Mouse (Mus musculus) lung, postnatal 0 days (tissue): ENCODE results near the gene Arid5b. TPM values are rescaled to one million over a fixed set of nuclear protein-coding genes. Genes with fewer than 3 reads are reported as not detected.
A peak's percentile ranks its signal among the peaks of the same experiment; 100 is the strongest.

Source experiments
- ATAC-seq: fragments of 200-750 bp; cut with Nextera tagmentation; 2 replicates; pipeline ENCODE4 v1.8.0; 2017; ENCODE audit warnings: moderate library complexity
- DNase-seq: peaks from one replicate; pipeline ENCODE4 v3.0.0-alpha.2; 2016; ENCODE audit warnings: low spot score
- H3K27ac ChIP-seq: fragments of 300-500 bp; sonication (generic); 2 replicates; pipeline ENCODE4 v1.5.1; 2014; ENCODE audit warnings: antibody characterized with exemption, mild to moderate bottlenecking, low read length, mixed read lengths
- H3K27me3 ChIP-seq: fragments of 300-500 bp; sonication (generic); replicated peaks from 2 replicates; pipeline ENCODE4 v1.6.1; 2014; ENCODE audit warnings: low read length, mixed read lengths; ENCODE audit not compliant: insufficient read depth
- H3K36me3 ChIP-seq: fragments of 300-500 bp; sonication (generic); 2 replicates; pipeline ENCODE4 v1.6.1; 2014; ENCODE audit warnings: low read length, mixed read lengths; ENCODE audit not compliant: insufficient read depth
- H3K4me1 ChIP-seq: fragments of 300-500 bp; sonication (generic); 2 replicates; pipeline ENCODE4 v1.6.1; 2014; ENCODE audit warnings: antibody characterized with exemption, low read depth, low read length, mixed read lengths; ENCODE audit not compliant: insufficient read depth
- H3K4me2 ChIP-seq: fragments of 300-500 bp; sonication (generic); replicated peaks from 2 replicates; pipeline ENCODE4 v1.6.1; 2014; ENCODE audit warnings: low read depth, mild to moderate bottlenecking, low read length, moderate library complexity, mixed read lengths
- H3K4me3 ChIP-seq: fragments of 300-500 bp; sonication (generic); 2 replicates; pipeline ENCODE4 v1.5.1; 2014; ENCODE audit warnings: low read depth, low read length
- H3K9ac ChIP-seq: fragments of 300-500 bp; sonication (generic); replicated peaks from 2 replicates; pipeline ENCODE4 v1.6.1; 2014; ENCODE audit warnings: low read depth, mild to moderate bottlenecking
- H3K9me3 ChIP-seq: fragments of 300-500 bp; sonication (generic); 2 replicates; pipeline ENCODE4 v1.6.1; 2016; ENCODE audit warnings: low read length, mixed read lengths
- CTCF ChIP-seq: IDR thresholded peaks from 2 replicates; pipeline ENCODE4 v1.5.1; 2016; ENCODE audit warnings: antibody characterized with exemption, mild to moderate bottlenecking
- EP300 ChIP-seq: IDR thresholded peaks from 2 replicates; pipeline ENCODE4 v1.6.1; 2016; ENCODE audit warnings: antibody characterized with exemption, mild to moderate bottlenecking, control low read depth
- WGBS: fragments of 180-500 bp; shearing (Covaris S2); extraction: QIAGEN DNeasy Blood & Tissue Kit; methylation state at CpG from one replicate; pipeline ENCODE4 v1.1.7; 2014; 5-methylcytosine and 5-hydroxymethylcytosine counted together
- polyA plus RNA-seq: library from polyadenylated mRNA; unstranded; fragments of >200 nt; fragmentation: Nextera tagmentation; extraction: Ambion mirVana; gene quantifications from 2 replicates; pipeline ENCODE4 v1.2.1, GENCODE M21; 2015

The Arid5b gene
- polyA plus RNA-seq, 1 experiment from 2014 or later = 42.8 TPM

DNA sequence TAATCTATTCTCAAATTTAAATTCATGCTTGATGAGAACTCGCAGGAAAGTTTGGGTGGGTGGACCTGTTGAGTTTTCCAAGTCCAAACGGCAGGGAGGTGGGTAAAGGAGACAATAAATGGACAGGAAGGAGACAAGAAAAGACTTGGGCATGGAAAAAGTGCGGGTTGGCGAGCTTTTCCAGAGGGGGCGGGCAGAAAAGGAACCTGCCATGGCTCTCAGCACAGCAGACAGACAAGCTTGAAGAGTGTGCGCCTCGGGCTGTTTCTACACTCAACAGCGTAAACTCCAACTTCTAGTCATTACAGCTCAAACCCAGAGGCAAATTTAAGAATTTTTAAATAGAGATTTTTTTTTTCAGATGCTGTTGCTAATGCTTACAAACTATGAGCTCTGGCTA is 168.4 kb downstream of the Arid5b start:
- H3K36me3 ChIP-seq = peaks cover 30% of the 10 kb centered on the region
- H3K27ac ChIP-seq = no peak overlapping the region
- ATAC-seq = no peak
- H3K4me1 ChIP-seq = peaks cover 5% of the 10 kb centered on the region
- H3K9me3 ChIP-seq = no peaks in the 10 kb centered on the region
- no peak overlapping the region for H3K4me2 ChIP-seq
- H3K9ac ChIP-seq = no peak overlapping the region
- no peak overlapping the region for H3K4me3 ChIP-seq
- no peak for DNase-seq
- WGBS = 59% methylated on average over 8 of the region's 8 CpGs
- no peak for TF ChIP-seq EP300
- TF ChIP-seq CTCF = no peak
- no peaks in the 10 kb centered on the region for H3K27me3 ChIP-seq

DNA sequence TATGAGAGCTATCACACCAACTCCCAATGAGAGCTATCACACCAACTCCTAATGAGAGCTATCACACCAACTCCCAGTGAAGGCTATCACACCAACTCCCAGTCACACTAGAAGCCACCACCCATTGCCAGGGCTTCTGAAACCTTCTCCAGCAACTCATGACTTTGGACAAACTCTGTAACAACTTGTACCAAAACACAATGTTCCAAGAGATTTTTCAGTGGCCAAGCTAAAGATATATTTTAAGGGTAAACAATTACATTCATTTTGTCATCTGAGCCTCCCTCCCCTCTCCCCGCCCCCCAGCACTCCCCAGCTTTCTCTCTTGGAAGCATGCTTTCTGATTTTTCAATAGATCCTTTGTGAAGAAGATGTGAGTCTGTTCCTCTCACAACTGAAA is 168.9 kb downstream of the Arid5b start:
- TF ChIP-seq CTCF (no peak), EP300 (peak; percentile 84)
- H3K36me3 ChIP-seq = peaks cover 30% of the 10 kb centered on the region
- H3K27me3 ChIP-seq = no peaks in the 10 kb centered on the region
- peak; percentile 28 for DNase-seq
- no peak overlapping the region for H3K27ac ChIP-seq
- H3K9me3 ChIP-seq = no peaks in the 10 kb centered on the region
- H3K4me2 ChIP-seq = no peak overlapping the region
- H3K9ac ChIP-seq = no peak overlapping the region
- ATAC-seq = no peak
- peaks cover 5% of the 10 kb centered on the region for H3K4me1 ChIP-seq
- no peak overlapping the region for H3K4me3 ChIP-seq
- WGBS = 71% methylated on average over 1 of the region's 1 CpGs

DNA sequence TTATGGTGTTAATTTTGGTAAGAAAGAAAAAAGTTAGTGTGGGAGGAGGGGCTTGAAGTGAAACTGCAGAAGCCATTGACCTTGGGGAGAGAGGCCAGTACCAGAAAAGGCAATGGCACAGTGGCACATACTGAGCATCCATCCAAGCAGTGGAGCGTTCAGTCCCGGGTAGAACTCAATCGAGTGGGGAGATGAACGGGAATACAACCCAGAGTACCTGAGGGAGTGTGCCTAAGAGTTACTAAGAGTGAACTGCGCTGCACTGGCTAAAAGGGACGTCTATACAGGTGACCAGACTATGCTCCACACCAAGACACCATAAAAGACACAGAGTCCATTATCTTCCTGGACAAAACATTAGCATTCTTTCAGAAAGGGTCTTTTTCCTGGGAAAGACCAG is 170.8 kb downstream of the Arid5b start:
- peaks cover 11% of the 10 kb centered on the region for H3K4me1 ChIP-seq
- WGBS = 88% methylated on average over 6 of the region's 6 CpGs

DNA sequence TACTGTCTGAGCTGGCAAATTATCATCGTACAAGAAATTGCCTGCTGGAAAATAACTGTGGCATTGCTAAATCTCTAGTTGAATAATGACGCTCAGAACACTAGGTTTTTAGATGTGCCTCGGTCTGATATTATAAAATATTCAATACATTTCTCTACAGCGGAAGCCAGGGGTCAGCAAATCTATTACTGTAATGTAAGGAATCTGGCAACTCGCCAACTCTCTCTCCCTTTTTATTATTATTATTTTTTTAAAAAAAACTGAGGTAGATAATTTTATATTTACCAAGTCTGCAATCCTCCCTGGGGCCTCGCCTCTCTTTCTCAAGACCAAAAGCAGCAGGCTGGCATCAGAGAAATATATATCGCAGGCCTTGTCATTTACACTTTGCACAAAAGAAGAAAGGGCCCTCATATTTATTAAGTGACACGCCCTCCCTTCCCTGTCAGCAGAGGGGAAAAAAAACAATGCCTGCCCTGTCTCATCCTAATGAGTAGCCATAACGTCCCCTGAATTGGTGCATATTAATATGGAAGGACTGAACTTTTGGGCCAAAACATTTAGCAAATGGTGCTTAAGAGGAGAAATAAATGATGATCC is 172.1 kb downstream of the Arid5b start:
- no peak overlapping the region for H3K4me3 ChIP-seq
- no peak for ATAC-seq
- WGBS = 43% methylated on average over 9 of the region's 9 CpGs
- H3K4me2 ChIP-seq = no peak overlapping the region
- no peak overlapping the region for H3K9ac ChIP-seq
- H3K4me1 ChIP-seq = peaks cover 11% of the 10 kb centered on the region
- no peak for TF ChIP-seq CTCF
- no peak for TF ChIP-seq EP300
- H3K9me3 ChIP-seq = no peaks in the 10 kb centered on the region
- peaks cover 25% of the 10 kb centered on the region; the same call in 1 of the 2 replicates for H3K36me3 ChIP-seq
- H3K27me3 ChIP-seq = no peaks in the 10 kb centered on the region
- 0 out of 2 replicates have a peak overlapping the region, but pooled peaks have one; percentile 6 for H3K27ac ChIP-seq
- peak; percentile 18 for DNase-seq

More for the DNA sequence above, 170.8 kb downstream of the Arid5b start:
- H3K4me2 ChIP-seq = no peak overlapping the region
- no peaks in the 10 kb centered on the region for H3K27me3 ChIP-seq
- TF ChIP-seq CTCF (no peak), EP300 (no peak)
- H3K27ac ChIP-seq = no peak overlapping the region
- no peak for ATAC-seq
- no peak for DNase-seq
- no peak overlapping the region for H3K4me3 ChIP-seq
- H3K36me3 ChIP-seq = peaks cover 25% of the 10 kb centered on the region; the same call in 1 of the 2 replicates
- H3K9ac ChIP-seq = no peak overlapping the region
- H3K9me3 ChIP-seq = no peaks in the 10 kb centered on the region

DNA sequence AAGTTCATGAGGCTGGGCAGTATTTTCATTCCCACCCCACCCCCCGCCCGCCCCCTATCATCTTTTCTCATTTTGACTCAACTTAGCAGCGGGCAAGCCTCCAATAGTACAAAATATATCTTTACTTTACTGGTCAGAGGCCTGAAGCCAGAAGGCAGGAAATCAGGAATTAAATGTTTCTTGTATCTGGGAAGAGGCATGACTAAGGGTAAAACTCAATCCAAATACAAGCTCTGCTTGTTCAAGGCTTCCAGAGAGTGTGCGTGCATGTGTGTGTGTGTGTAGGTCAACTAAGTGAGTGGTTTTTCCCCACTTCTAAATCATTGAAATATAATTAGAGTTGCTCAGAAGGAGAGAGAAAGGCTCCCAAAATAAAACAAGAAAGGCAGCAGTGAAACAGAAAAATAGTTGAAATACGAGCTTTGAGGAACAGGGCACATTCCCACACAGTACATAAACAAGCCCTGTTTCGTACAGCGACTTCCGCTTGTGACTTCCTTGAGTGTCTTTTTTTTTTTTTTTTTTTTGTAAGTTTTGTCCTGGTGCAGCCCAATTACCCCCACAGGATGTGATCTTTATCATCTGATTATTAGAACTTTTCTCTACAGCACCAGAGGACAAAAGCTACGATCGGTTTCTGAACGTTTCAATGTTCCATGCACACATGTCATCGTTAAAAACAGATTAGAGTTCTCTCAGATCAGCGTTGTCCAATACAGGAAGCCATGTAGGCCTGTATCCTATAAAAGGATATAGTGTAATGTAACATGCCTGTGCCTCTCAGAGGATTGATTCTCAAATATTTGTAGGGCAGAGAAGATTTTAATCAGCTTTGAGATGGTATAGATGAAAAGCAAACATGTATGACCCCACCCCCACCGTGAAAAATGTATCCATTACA is 173.4 kb downstream of the Arid5b start:
- DNase-seq (peak; percentile 75), ATAC-seq (peak; percentile 64)
- Histone ChIP-seq H3K9me3 (no peaks in the 10 kb centered on the region), H3K36me3 (peaks cover 28% of the 10 kb centered on the region), H3K4me2 (no peak overlapping the region; the same call in 1 of the 2 replicates), H3K9ac (no peak overlapping the region), H3K27ac (peak overlapping the region; percentile 84), H3K27me3 (no peaks in the 10 kb centered on the region), H3K4me1 (peaks cover 11% of the 10 kb centered on the region), H3K4me3 (no peak overlapping the region)
- 23% methylated on average over 14 of the region's 14 CpGs for WGBS
- peak; percentile 83 for TF ChIP-seq EP300
- no peak for TF ChIP-seq CTCF

DNA sequence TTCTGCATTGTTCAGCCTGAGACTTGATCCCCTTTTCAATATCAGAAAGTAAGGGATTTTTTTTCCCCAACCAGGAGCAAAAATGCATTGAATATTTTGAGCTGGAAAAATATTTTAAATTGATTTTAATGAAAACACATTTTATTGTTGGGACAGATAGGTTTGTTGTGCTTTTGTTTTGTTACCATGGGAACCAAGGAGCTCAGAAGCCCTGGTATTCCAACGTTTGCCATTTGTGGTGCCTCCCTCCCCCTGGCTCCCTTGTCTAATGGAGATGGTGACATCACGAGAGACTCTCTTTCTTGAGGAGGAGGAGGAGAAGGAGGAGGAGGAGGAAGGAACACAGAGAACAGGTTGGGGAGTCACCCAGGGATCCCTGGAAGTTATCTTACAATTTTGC is 174.1 kb downstream of the Arid5b start:
- TF ChIP-seq CTCF (no peak), EP300 (no peak)
- Histone ChIP-seq H3K4me2 (no peak overlapping the region; the same call in 1 of the 2 replicates), H3K27me3 (no peaks in the 10 kb centered on the region), H3K4me3 (no peak overlapping the region), H3K9ac (no peak overlapping the region), H3K27ac (peak overlapping the region; percentile 84), H3K9me3 (no peaks in the 10 kb centered on the region), H3K4me1 (peaks cover 11% of the 10 kb centered on the region), H3K36me3 (peaks cover 33% of the 10 kb centered on the region)
- 0% methylated on average over 1 of the region's 2 CpGs for WGBS
- peak; percentile 61 for ATAC-seq
- DNase-seq = peak; percentile 85
